Mouse (Mus musculus): Measurements from ENCODE around the gene Mbl1. TPM values are rescaled to one million over a fixed set of nuclear protein-coding genes. Genes with fewer than 3 reads are reported as not detected.

Gene Mbl1
- polyA plus RNA-seq, 1 experiment, result 0.12 TPM

GRCm38 (mm10) chr14:41189496-41189895 lies 38.2 kb downstream of the Mbl1 start:
- TF ChIP-seq CTCF (IDR thresholded peaks at IDR 0.05; ENCODE audit: control insufficient read depth, insufficient read depth, insufficient replicate concordance, low read depth, low read length) (no peak), POLR2A (IDR thresholded peaks at IDR 0.05; ENCODE audit: control insufficient read depth, low read depth, low read length) (no peak)
- no peak overlapping the region for H3K27ac ChIP-seq (ENCODE audit: control insufficient read depth, insufficient read depth, low read depth, low read length)
- no peaks in the 10 kb centered on the region for H3K36me3 ChIP-seq (ENCODE audit: control insufficient read depth, insufficient read depth, low read length)
- no peaks in the 10 kb centered on the region for H3K27me3 ChIP-seq (ENCODE audit: control insufficient read depth, insufficient read depth, low read length)
- no peak overlapping the region for H3K4me3 ChIP-seq (ENCODE audit: control insufficient read depth, low read depth, low read length)
- no peaks in the 10 kb centered on the region; the same call in 1 of the 2 replicates for H3K4me1 ChIP-seq (ENCODE audit: control insufficient read depth, insufficient read depth, low read length)

- H3K36me3 ChIP-seq (ENCODE audit: control insufficient read depth, insufficient read depth, low read length), result no peaks in the 10 kb centered on the region
- no peak overlapping the region for H3K27ac ChIP-seq (ENCODE audit: control insufficient read depth, insufficient read depth, low read depth, low read length)
These were observed 46.9 kb downstream of the Mbl1 start for GRCm38 (mm10) chr14:41198037-41198730.

More at GRCm38 (mm10) chr14:41198037-41198730, 46.9 kb downstream of the Mbl1 start:
- H3K27me3 ChIP-seq (ENCODE audit: control insufficient read depth, insufficient read depth, low read length), result no peaks in the 10 kb centered on the region
- no peak overlapping the region for H3K4me3 ChIP-seq (ENCODE audit: control insufficient read depth, low read depth, low read length)
- H3K4me1 ChIP-seq (ENCODE audit: control insufficient read depth, insufficient read depth, low read length), result no peaks in the 10 kb centered on the region
- TF ChIP-seq POLR2A (IDR thresholded peaks at IDR 0.05; ENCODE audit: control insufficient read depth, low read depth, low read length) (no peak), CTCF (IDR thresholded peaks at IDR 0.05; ENCODE audit: control insufficient read depth, insufficient read depth, insufficient replicate concordance, low read depth, low read length) (no peak)

Other genes starting within 250 kb of the Mbl1 start
- gene Tspan14, start 184.7 kb upstream of the Mbl1 start, polyA plus RNA-seq (2012; rRNA removed), result 7.2 and 7.8 TPM in 2 replicates
- gene Fam213a, start 137.7 kb upstream of the Mbl1 start, polyA plus RNA-seq (2012; rRNA removed), result 41.1 and 45.1 TPM in 2 replicates
- gene Dydc2, start 82.2 kb upstream of the Mbl1 start, polyA plus RNA-seq (2012; rRNA removed), result 34.6 and 36.9 TPM in 2 replicates
- 22.1 and 24.6 TPM in 2 replicates for gene Dydc1, start 78.5 kb upstream of the Mbl1 start, polyA plus RNA-seq (2012; rRNA removed)
- gene Mat1a, start 46.4 kb upstream of the Mbl1 start, polyA plus RNA-seq (2012; rRNA removed), result 0.13 and 0.16 TPM in 2 replicates
- gene Sftpa1, start 19.7 kb upstream of the Mbl1 start, polyA plus RNA-seq (2012; rRNA removed), result not detected in 2 replicates
- 0.15 and 0.20 TPM in 2 replicates for gene Sftpd, start 33.7 kb downstream of the Mbl1 start, polyA plus RNA-seq (2012; rRNA removed)
- gene Gm2832, start 127.3 kb downstream of the Mbl1 start, polyA plus RNA-seq (2012; rRNA removed), result 0.85 and 1.3 TPM in 2 replicates
- 0.79 and 1.2 TPM in 2 replicates for gene Gm5798, start 197.2 kb downstream of the Mbl1 start, polyA plus RNA-seq (2012; rRNA removed)
- gene Gm7945, start 234.9 kb downstream of the Mbl1 start, polyA plus RNA-seq (2012; rRNA removed), result 1.1 TPM in 2 replicates

Data from testis, adult 2 months (tissue).